Comparison of ENCODE assay signal across 19 mouse cellular contexts in genomic region chr1:162047673-162048072, GRCm38 (mm10).
DNase-seq lines count a peak whose midpoint lies in the region.
"Had no signal": no experiment of that assay in that cellular context is flagged by ENCODE, and none has a peak within 500 bp of the region (broad histone marks: within the 10 kb centered on the region; RNA-seq: fewer than 3 reads in every experiment).

No protein-coding gene starts in this region.

- peak; percentile 13 to 21 for DNase-seq in frontal cortex, postnatal 14 days (ENCODE audit: low spot score in 2 of 2)
- no peak for DNase-seq in frontal cortex, postnatal 10 days (ENCODE audit: low spot score in 2 of 2)
- DNase-seq in left cerebral cortex, postnatal 36 days (ENCODE audit: low spot score in 2 of 2): peak; percentile 23 to 28
- DNase-seq in left cerebral cortex, adult 11 months (ENCODE audit: low spot score): no peak
- DNase-seq in ES-CJ7 (ENCODE audit: low read depth, low spot score): peak; percentile 14
- DNase-seq in frontal cortex, postnatal 36 days (ENCODE audit: low spot score in 2 of 2): peak; percentile 17 to 29
- no peak for DNase-seq in cerebellum, postnatal 25 days
- DNase-seq in adrenal gland, postnatal 14 days: no peak
- DNase-seq: cerebellum, adult 11 months; cerebellum, adult 9-11 months; forebrain, postnatal 0 days; gastrocnemius, postnatal 10 days; heart, postnatal 10 days; kidney, adult 18-20 months; kidney, postnatal 4 days; layer of hippocampus, adult 9-11 months; liver, postnatal 0 days; right cerebral cortex, postnatal 4 days; thymus, adult 18-20 months had no signal

- intact Hi-C loops in left cerebral cortex, postnatal 36 days (cut with DNase I): no loop called here

Comparison
In these comparisons a context has a peak if more than half of its experiments do, and no peak if none do; other contexts are left out.
1. DNase-seq: peak in frontal cortex, postnatal 14 days (2 of 2), left cerebral cortex, postnatal 36 days (2 of 2), ES-CJ7 (single experiment) and frontal cortex, postnatal 36 days (2 of 2); none in frontal cortex, postnatal 10 days (0 of 2), left cerebral cortex, adult 11 months (single experiment), cerebellum, postnatal 25 days (0 of 2) and adrenal gland, postnatal 14 days (single experiment).